Mouse (Mus musculus): ENCODE measurements around the gene Amigo1. TPM values are rescaled to one million over a fixed set of nuclear protein-coding genes. Genes with fewer than 3 reads are reported as not detected.

Gene Amigo1
- 11.1 and 11.3 TPM in 2 replicates for polyA plus RNA-seq (2014; fragmentation: Nextera tagmentation; extraction: Ambion mirVana)

DNA sequence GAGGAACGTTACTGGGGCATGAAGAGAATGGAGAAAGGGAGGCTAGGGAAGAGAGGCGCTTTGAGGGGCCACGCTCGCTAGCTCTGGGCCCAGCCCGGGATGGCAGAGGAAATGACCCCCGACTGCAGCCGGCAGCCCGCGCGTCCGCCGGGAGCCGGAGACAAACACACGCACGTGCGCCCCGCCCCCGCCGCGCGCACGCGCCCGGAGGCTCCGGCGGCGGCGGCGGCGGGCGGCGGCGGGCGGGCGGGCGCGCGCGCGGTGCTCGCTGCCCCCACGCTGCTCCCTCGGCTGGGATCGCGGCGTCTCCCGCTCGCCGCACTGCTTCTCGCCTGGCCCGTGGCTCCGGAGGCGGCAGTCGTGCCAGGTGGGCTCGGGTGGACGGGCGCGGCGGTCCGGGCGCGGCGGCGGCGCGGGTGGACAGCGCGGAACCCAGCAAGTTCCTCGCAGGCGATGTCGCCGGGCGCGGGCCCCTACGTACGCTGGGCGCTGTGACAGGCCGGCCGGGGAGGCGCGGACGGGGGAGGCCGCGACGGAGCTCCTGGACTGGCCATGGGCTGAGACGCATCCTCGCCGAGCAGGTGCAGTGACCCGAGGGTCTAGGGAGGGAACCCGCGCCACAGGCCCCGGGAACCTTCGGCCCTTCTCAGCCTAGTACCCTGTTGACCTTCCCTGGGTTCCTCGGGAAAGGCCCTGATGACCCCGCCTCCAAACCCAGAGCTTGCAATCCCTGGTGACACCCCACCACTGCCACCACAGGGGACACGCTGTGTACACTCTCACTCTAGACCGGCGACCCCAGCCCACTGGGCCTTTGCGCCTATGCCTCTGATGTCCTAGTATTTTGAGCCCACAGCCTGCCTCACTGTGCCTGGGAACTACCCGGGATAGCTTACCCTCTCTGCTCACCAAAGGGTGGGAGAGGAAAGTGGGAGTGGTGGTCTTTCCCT lies at the start of gene Amigo1:
TSS of gene Amigo1 (plus strand) at position 238 of the 950 bp plus-strand sequence.
- ATAC-seq (ENCODE audit: low FRiP score) (peak; percentile 74), DNase-seq (ENCODE audit: low spot score) (peak; percentile 67)
- Histone ChIP-seq H3K9me3 (ENCODE audit: control insufficient read depth, low read length) (no peaks in the 10 kb centered on the region), H3K4me3 (replicated peaks; ENCODE audit: low read length) (peak within 1 kb of the TSS; percentile 73), H3K27ac (peak within 1 kb of the TSS; percentile 73), H3K4me1 (replicated peaks; ENCODE audit: control insufficient read depth, insufficient read depth, low read length) (peaks cover 17% of the 10 kb centered on the region), H3K9ac (peak within 1 kb of the TSS; percentile 79), H3K27me3 (ENCODE audit: control insufficient read depth, insufficient read depth, low read length) (peaks cover 3% of the 10 kb centered on the region; the same call in 1 of the 2 replicates), H3K36me3 (replicated peaks; ENCODE audit: control insufficient read depth, insufficient read depth) (peaks cover 8% of the 10 kb centered on the region; the same call in 1 of the 2 replicates), H3K4me2 (replicated peaks) (peak within 1 kb of the TSS; percentile 81)
- 1% methylated on average over 70 of the region's 100 CpGs for WGBS

DNA sequence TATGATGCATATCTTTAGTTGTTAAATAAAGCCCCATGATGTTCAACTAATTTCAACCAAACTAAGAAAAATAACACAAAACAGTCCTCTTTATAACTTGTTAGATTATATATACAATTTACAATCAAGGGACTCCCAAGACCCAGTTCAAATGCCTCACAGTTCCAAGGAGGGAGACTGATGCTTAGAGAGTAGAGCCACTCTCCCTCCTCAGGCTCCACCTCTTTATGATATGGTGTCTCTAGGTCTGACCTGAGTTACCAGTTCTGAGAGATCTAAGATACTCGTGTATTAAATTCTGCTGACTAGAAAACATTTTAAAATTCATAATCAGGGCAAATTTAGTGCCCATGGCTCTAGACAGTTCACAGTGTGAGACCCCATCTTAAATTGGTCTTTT lies 47.0 kb upstream of the Amigo1 start:
- H3K4me3 ChIP-seq (replicated peaks; ENCODE audit: low read length): no peak overlapping the region
- ATAC-seq (ENCODE audit: low FRiP score) (no peak), DNase-seq (ENCODE audit: low spot score) (no peak)
- H3K9me3 ChIP-seq (ENCODE audit: control insufficient read depth, low read length): no peaks in the 10 kb centered on the region
- peaks cover 9% of the 10 kb centered on the region; the same call in 1 of the 2 replicates for H3K4me1 ChIP-seq (replicated peaks; ENCODE audit: control insufficient read depth, insufficient read depth, low read length)
- WGBS: 89% methylated on average over 1 of the region's 1 CpGs
- peaks cover 3% of the 10 kb centered on the region; the same call in 1 of the 2 replicates for H3K36me3 ChIP-seq (replicated peaks; ENCODE audit: control insufficient read depth, insufficient read depth)
- no peak overlapping the region for H3K9ac ChIP-seq
- no peaks in the 10 kb centered on the region for H3K27me3 ChIP-seq (ENCODE audit: control insufficient read depth, insufficient read depth, low read length)
- no peak overlapping the region for H3K27ac ChIP-seq
- no peak overlapping the region for H3K4me2 ChIP-seq (replicated peaks)

DNA sequence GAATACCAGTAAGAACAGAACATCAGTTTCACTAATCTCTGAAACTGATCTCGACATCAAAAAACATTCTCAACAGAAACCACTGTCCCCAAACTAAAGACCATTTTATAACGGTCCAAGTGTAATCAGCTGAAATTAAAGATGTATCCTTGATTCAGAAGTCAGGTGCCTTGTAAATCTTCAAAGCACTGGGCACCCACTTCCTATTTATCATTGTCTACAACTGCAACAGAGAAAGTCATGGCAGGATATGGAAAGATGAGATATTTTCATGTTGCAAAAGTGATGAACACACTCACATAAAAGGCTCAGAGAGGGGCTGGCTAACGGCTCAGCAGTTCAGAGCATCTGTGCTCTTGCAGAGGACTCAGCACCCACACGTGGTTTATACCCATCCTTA lies 45.3 kb upstream of the Amigo1 start:
- H3K27me3 ChIP-seq (ENCODE audit: control insufficient read depth, insufficient read depth, low read length): no peaks in the 10 kb centered on the region
- DNase-seq (ENCODE audit: low spot score) (no peak), ATAC-seq (ENCODE audit: low FRiP score) (no peak)
- H3K9ac ChIP-seq: no peak overlapping the region
- H3K4me3 ChIP-seq (replicated peaks; ENCODE audit: low read length): no peak overlapping the region
- H3K4me2 ChIP-seq (replicated peaks): no peak overlapping the region
- no peaks in the 10 kb centered on the region for H3K9me3 ChIP-seq (ENCODE audit: control insufficient read depth, low read length)
- peaks cover 3% of the 10 kb centered on the region; the same call in 1 of the 2 replicates for H3K36me3 ChIP-seq (replicated peaks; ENCODE audit: control insufficient read depth, insufficient read depth)
- H3K27ac ChIP-seq: no peak overlapping the region
- peaks cover 13% of the 10 kb centered on the region for H3K4me1 ChIP-seq (replicated peaks; ENCODE audit: control insufficient read depth, insufficient read depth, low read length)
- 91% methylated on average over 4 of the region's 4 CpGs for WGBS

DNA sequence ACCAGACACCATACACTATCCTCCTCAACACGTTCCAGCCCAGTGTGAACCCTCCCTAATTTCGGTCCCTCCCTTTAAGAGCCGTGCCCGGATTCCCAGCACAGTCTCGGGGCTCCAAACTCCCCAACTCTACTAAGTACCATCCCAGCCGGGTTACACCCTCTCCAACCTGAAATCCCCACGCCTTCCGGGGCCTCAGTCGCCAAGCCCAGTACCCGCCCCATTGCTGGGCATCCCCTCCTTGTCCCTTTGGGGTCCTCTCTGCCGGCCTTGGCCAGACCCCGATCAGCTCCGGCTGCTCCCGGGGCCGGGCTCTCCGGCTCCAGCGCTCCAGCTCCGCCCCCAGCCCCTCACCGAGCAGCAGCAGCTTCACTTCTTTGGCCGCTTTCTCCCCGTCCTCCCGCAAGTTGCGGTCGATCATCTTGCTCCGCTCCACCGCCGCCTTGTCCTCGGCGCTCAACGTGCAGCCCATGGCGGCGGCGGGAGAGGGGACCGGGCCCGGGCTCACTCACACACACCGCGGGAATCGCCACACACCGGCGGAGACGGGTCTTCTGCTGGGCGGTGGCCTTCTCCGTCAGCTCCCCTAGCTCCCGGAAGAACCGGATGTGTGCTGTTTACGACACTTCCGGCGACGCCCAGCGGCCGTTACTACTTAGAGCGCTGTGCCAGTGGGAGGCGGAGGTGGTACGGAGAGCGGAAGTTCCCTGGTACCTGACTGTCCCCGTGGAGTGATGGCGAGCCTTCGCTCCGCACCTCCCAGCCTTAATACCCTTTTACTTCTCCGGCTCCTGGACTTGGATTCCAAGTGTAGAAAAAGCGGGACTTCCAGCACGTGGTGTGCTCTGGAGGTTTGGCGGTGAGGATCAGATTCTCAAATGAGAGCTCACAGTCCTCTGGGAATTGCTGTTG lies 40.3 kb upstream of the Amigo1 start, which contains the start of gene Gnai3:
TSS of gene Gnai3 (minus strand) at position 613 of the 912 bp plus-strand sequence.
- Histone ChIP-seq H3K4me1 (replicated peaks; ENCODE audit: control insufficient read depth, insufficient read depth, low read length) (peaks cover 13% of the 10 kb centered on the region), H3K27ac (peak within 1 kb of the TSS; percentile 94), H3K36me3 (replicated peaks; ENCODE audit: control insufficient read depth, insufficient read depth) (0 out of 2 replicates have a peak, but pooled peaks cover 3% of the 10 kb centered on the region), H3K9ac (peak within 1 kb of the TSS; percentile 88), H3K27me3 (ENCODE audit: control insufficient read depth, insufficient read depth, low read length) (no peaks in the 10 kb centered on the region), H3K9me3 (ENCODE audit: control insufficient read depth, low read length) (no peaks in the 10 kb centered on the region), H3K4me2 (replicated peaks) (peak within 1 kb of the TSS; percentile 82), H3K4me3 (replicated peaks; ENCODE audit: low read length) (peak within 1 kb of the TSS; percentile 84)
- ATAC-seq (ENCODE audit: low FRiP score) (peak; percentile 96), DNase-seq (ENCODE audit: low spot score) (peak; percentile 94)
- WGBS: under 1% methylated on average over 63 of the region's 63 CpGs

DNA sequence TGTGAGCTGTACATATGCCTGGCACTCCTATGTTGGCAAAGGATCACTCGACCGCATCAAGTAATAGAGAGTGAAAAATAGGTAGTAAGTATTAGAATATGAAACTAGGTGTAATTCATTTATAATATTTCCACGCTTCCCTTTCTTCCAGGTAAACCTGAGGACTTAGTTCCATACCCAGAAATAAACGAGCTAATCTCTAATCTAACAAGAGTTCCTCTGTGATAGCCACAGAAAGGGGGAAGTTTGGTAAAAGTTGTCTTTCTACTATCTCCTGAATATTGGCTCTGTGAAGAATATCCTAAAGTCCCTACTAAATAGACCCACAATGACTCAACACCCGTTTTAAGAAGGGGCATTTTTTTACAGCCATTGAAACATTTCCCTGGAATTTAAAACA lies 39.5 kb upstream of the Amigo1 start:
- DNase-seq (ENCODE audit: low spot score) (no peak), ATAC-seq (ENCODE audit: low FRiP score) (no peak)
- H3K9ac ChIP-seq: peak overlapping the region; percentile 88
- H3K4me1 ChIP-seq (replicated peaks; ENCODE audit: control insufficient read depth, insufficient read depth, low read length): peaks cover 13% of the 10 kb centered on the region
- H3K9me3 ChIP-seq (ENCODE audit: control insufficient read depth, low read length): no peaks in the 10 kb centered on the region
- no peaks in the 10 kb centered on the region for H3K27me3 ChIP-seq (ENCODE audit: control insufficient read depth, insufficient read depth, low read length)
- WGBS: 61% methylated on average over 5 of the region's 5 CpGs
- 0 out of 2 replicates have a peak, but pooled peaks cover 3% of the 10 kb centered on the region for H3K36me3 ChIP-seq (replicated peaks; ENCODE audit: control insufficient read depth, insufficient read depth)
- peak overlapping the region; percentile 82 for H3K4me2 ChIP-seq (replicated peaks)
- H3K27ac ChIP-seq: no peak overlapping the region
- H3K4me3 ChIP-seq (replicated peaks; ENCODE audit: low read length): peak overlapping the region; percentile 84

DNA sequence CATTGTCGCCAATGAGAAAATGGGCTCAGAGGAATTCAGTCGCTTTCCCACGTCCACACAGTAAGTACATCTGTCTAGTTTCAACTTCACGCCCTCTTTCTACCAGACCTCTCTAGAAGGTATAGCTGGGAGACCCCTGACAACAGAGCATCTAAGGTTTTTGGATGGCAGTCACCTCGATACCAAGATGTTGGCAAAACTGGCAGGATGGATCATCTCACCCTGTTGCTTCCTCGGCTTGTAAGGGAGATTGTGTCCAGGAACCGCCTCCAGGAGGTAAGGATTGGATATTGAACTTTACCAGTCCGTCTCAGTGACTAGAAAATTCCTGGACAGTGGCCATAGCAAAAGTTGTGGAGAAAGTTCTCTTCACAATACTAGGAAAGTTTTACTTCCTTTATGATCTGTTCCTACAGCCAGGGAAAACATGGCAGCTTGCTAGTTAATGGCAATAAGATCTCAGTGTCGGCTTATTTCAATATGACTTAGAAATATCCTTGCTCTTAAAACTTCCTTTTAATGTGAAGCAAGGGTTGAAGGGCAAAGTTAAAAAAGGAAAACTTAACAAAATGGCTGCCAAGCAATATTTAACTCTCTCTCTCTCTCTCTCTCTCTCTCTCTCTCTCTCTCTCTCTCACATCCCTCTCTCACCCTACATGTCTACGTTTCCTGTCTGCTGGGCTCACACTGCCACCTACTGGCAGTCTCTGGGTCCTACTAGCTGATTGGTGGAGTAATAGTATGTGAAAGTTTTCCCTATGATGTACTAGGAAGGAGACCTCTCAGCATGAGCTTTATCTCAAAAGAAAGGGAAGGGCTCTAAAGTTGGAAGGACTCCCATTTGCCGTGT lies 38.5 kb upstream of the Amigo1 start:
- ATAC-seq (ENCODE audit: low FRiP score) (0 out of 2 replicates have a peak, but pooled peaks have one; percentile 36), DNase-seq (ENCODE audit: low spot score) (peak; percentile 92)
- Histone ChIP-seq H3K27me3 (ENCODE audit: control insufficient read depth, insufficient read depth, low read length) (no peaks in the 10 kb centered on the region), H3K4me1 (replicated peaks; ENCODE audit: control insufficient read depth, insufficient read depth, low read length) (peaks cover 13% of the 10 kb centered on the region), H3K9me3 (ENCODE audit: control insufficient read depth, low read length) (no peaks in the 10 kb centered on the region), H3K4me3 (replicated peaks; ENCODE audit: low read length) (no peak overlapping the region), H3K27ac (no peak overlapping the region), H3K9ac (no peak overlapping the region), H3K4me2 (replicated peaks) (no peak overlapping the region), H3K36me3 (replicated peaks; ENCODE audit: control insufficient read depth, insufficient read depth) (0 out of 2 replicates have a peak, but pooled peaks cover 3% of the 10 kb centered on the region)
- 68% methylated on average over 11 of the region's 11 CpGs for WGBS

DNA sequence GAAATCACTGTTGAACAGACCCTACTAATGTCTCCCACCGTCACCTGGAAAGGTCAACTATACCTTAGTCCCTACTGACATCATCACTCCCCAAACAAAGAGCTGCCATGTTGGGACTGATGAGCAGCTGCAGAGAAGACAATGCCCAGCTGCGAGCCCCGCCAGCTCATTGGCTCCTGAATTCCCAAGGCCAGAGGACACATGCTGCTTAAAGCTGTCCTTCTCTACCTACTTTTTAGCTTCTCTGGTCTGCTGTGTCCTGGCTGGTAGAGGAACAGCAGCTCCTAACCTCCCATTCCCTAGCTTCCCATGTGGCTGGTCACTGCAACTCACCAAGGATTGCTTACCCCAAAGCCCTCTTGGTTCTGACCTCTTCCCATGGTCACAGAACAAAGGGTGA lies 33.8 kb upstream of the Amigo1 start:
- Histone ChIP-seq H3K9me3 (ENCODE audit: control insufficient read depth, low read length) (no peaks in the 10 kb centered on the region), H3K4me2 (replicated peaks) (no peak overlapping the region), H3K27ac (no peak overlapping the region), H3K9ac (no peak overlapping the region), H3K36me3 (replicated peaks; ENCODE audit: control insufficient read depth, insufficient read depth) (no peaks in the 10 kb centered on the region), H3K4me3 (replicated peaks; ENCODE audit: low read length) (no peak overlapping the region), H3K4me1 (replicated peaks; ENCODE audit: control insufficient read depth, insufficient read depth, low read length) (no peaks in the 10 kb centered on the region), H3K27me3 (ENCODE audit: control insufficient read depth, insufficient read depth, low read length) (no peaks in the 10 kb centered on the region)
- DNase-seq (ENCODE audit: low spot score) (no peak), ATAC-seq (ENCODE audit: low FRiP score) (no peak)
- 79% methylated on average over 3 of the region's 3 CpGs for WGBS

DNA sequence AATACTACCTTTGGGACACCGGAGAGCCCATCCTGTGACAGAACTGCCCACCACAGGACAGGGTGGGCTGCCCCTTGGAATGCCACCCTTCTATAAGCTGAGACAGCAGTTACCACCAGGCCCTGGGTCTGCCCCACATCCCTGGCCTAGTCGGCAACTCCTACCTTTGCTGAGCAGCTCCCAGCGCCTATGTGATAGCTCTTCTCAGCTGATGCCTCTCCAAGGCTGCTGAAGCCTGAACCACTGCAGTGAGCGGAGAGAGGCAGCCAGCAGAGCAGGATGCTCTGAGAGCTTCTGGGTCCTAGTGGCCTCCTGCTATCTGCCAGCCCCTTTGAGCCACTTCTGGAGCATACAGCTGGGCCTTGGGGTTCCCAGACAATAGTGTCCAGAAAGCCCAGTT lies 31.5 kb upstream of the Amigo1 start, which contains the start of gene Gpr61:
TSS of gene Gpr61 (minus strand) at position 227 of the 400 bp plus-strand sequence.
- DNase-seq (ENCODE audit: low spot score) (no peak), ATAC-seq (ENCODE audit: low FRiP score) (no peak)
- Histone ChIP-seq H3K9ac (peak within 1 kb of the TSS; percentile 64), H3K4me2 (replicated peaks) (peak within 1 kb of the TSS; percentile 49), H3K4me3 (replicated peaks; ENCODE audit: low read length) (peak within 1 kb of the TSS; percentile 30), H3K27ac (peak within 1 kb of the TSS; percentile 44; the same call in 1 of the 2 replicates), H3K9me3 (ENCODE audit: control insufficient read depth, low read length) (no peaks in the 10 kb centered on the region), H3K27me3 (ENCODE audit: control insufficient read depth, insufficient read depth, low read length) (no peaks in the 10 kb centered on the region), H3K4me1 (replicated peaks; ENCODE audit: control insufficient read depth, insufficient read depth, low read length) (peaks cover 10% of the 10 kb centered on the region; the same call in 1 of the 2 replicates), H3K36me3 (replicated peaks; ENCODE audit: control insufficient read depth, insufficient read depth) (no peaks in the 10 kb centered on the region)
- 37% methylated on average over 4 of the region's 4 CpGs for WGBS

Data from hindbrain, embryonic 14.5 days (tissue).